Mouse (Mus musculus) heart, postnatal 0 days (tissue): ENCODE measurements at regions not wholly inside any gene's neighbourhood (a gene's known extent, or its start where the extent isn't known, plus 50 kb on each side); places are given as distances from the start of the nearest gene placed in this dataset.
A peak's percentile ranks its signal among the peaks of the same experiment; 100 is the strongest.
"Not testable (repeated sequence)": the region's sequence is repeated elsewhere in the genome, so short reads cannot be mapped to it uniquely, and the experiment has no call there.

Source experiments
- ATAC-seq: fragments of 200-750 bp; cut with Nextera tagmentation; 2 replicates; pipeline ENCODE4 v1.8.0; 2017; ENCODE audit warnings: low read depth, moderate number of reproducible peaks, moderate library complexity; ENCODE audit not compliant: insufficient read depth
- DNase-seq: peaks from one replicate; pipeline ENCODE4 v3.0.0-alpha.2; 2016; ENCODE audit warnings: low spot score
- H3K27ac ChIP-seq: fragments of 300-500 bp; sonication (generic); 2 replicates; pipeline ENCODE4 v1.5.1; 2014; ENCODE audit warnings: low read depth, mild to moderate bottlenecking
- H3K27me3 ChIP-seq: fragments of 300-500 bp; sonication (generic); 2 replicates; pipeline ENCODE4 v1.6.1; 2014; ENCODE audit warnings: low read length, mixed read lengths; ENCODE audit not compliant: control insufficient read depth, insufficient read depth
- H3K36me3 ChIP-seq: fragments of 300-500 bp; sonication (generic); replicated peaks from 2 replicates; pipeline ENCODE4 v1.6.1; 2014; ENCODE audit warnings: low read length, mixed read lengths; ENCODE audit not compliant: control insufficient read depth, insufficient read depth
- H3K4me1 ChIP-seq: fragments of 300-500 bp; sonication (generic); 2 replicates; pipeline ENCODE4 v1.6.1; 2014; ENCODE audit warnings: antibody characterized with exemption; ENCODE audit not compliant: control insufficient read depth, insufficient read depth
- H3K4me2 ChIP-seq: fragments of 300-500 bp; sonication (generic); 2 replicates; pipeline ENCODE4 v1.6.1; 2014; ENCODE audit warnings: low read depth, mild to moderate bottlenecking, low read length, moderate library complexity
- H3K4me3 ChIP-seq: fragments of 300-500 bp; sonication (generic); 2 replicates; pipeline ENCODE4 v1.5.1; 2014; ENCODE audit warnings: low read depth, low read length
- H3K9ac ChIP-seq: fragments of 300-500 bp; sonication (generic); replicated peaks from 2 replicates; pipeline ENCODE4 v1.6.1; 2014; ENCODE audit warnings: low read depth, low read length, mixed read lengths
- H3K9me3 ChIP-seq: fragments of 300-500 bp; sonication (generic); replicated peaks from 2 replicates; pipeline ENCODE4 v1.6.1; 2016; ENCODE audit warnings: low read length; ENCODE audit not compliant: control insufficient read depth
- CTCF ChIP-seq: IDR thresholded peaks from 2 replicates; pipeline ENCODE4 v1.5.1; 2016; ENCODE audit warnings: antibody characterized with exemption, control low read depth, low read depth
- EP300 ChIP-seq: IDR thresholded peaks from 2 replicates; pipeline ENCODE4 v1.6.1; 2016; ENCODE audit warnings: antibody characterized with exemption, low read depth
- WGBS: fragments of 180-500 bp; shearing (Covaris S2); extraction: QIAGEN DNeasy Blood & Tissue Kit; methylation state at CpG from one replicate; pipeline ENCODE4 v1.1.7; 2014; 5-methylcytosine and 5-hydroxymethylcytosine counted together

- H3K27me3 ChIP-seq, H3K4me2 ChIP-seq, H3K36me3 ChIP-seq, H3K27ac ChIP-seq, H3K4me3 ChIP-seq, H3K9ac ChIP-seq, H3K4me1 ChIP-seq, H3K9me3 ChIP-seq, ATAC-seq, DNase-seq: not testable (repeated sequence)
- WGBS, result 86% methylated on average over 5 of the region's 5 CpGs
Observed at GRCm38 (mm10) chr17:74138517-74138916, 90.8 kb upstream of the Srd5a2 start.

DNA sequence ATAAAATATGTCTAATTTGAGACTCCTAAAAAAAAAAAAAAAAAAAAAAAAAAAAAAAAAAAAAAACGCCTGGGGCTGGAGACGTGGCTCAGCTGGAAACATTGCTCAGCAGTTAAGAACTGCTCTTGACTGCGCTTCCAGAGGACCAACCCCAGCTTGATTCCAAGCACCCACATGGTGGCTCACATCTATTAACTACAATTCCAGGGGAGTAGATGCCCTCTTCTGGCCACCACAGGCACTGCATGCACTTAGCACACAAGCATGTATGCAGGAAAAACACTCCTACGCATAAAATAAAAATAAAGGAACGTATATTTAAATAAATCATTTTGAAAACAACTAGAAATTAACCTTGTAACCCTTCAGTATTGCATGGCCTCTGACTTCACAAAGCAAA is 87.3 kb upstream of the Srd5a2 start:
- WGBS, result 75% methylated on average over 5 of the region's 5 CpGs
- DNase-seq (no peak), ATAC-seq (no peak)
- TF ChIP-seq EP300 (no peak), CTCF (peak; percentile 23; the same call in 1 of the 2 replicates)
- no peaks in the 10 kb centered on the region for H3K9me3 ChIP-seq
- H3K9ac ChIP-seq, result no peak overlapping the region
- H3K36me3 ChIP-seq, result no peaks in the 10 kb centered on the region
- H3K4me3 ChIP-seq, result no peak overlapping the region
- H3K27ac ChIP-seq, result no peak overlapping the region
- no peaks in the 10 kb centered on the region for H3K27me3 ChIP-seq
- H3K4me2 ChIP-seq, result no peak overlapping the region
- H3K4me1 ChIP-seq, result no peaks in the 10 kb centered on the region

- Histone ChIP-seq H3K4me3 (no peak overlapping the region), H3K27me3 (no peaks in the 10 kb centered on the region), H3K9ac (no peak overlapping the region), H3K27ac (no peak overlapping the region), H3K9me3 (no peaks in the 10 kb centered on the region), H3K4me2 (no peak overlapping the region), H3K36me3 (no peaks in the 10 kb centered on the region), H3K4me1 (no peaks in the 10 kb centered on the region)
- TF ChIP-seq CTCF (no peak), EP300 (no peak)
- 68% methylated on average over 5 of the region's 5 CpGs for WGBS
- DNase-seq (no peak), ATAC-seq (no peak)
Observed at GRCm38 (mm10) chr17:74131534-74131933, 83.8 kb upstream of the Srd5a2 start.

DNA sequence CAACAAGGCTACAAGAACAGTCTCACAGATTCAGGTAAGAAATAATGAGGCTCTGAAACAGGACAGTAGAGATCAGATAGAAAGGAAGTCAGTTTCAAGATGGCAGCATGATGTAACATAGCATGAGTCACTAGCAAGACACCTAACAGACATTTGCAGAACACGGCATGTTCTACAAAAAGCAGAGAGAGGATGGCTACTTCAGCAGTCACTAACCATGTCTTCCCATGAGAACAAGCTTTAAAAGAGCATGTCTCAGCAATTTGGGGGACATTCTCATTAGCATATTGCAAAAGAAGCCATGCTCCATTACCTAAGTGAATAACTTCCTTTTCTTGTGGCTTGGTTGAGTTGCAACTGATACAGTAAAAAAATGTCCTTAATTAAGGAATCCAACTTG is 75.2 kb upstream of the Srd5a2 start:
- no peaks in the 10 kb centered on the region for H3K36me3 ChIP-seq
- DNase-seq (no peak), ATAC-seq (no peak)
- H3K4me3 ChIP-seq, result no peak overlapping the region
- no peak for TF ChIP-seq EP300
- no peak for TF ChIP-seq CTCF
- H3K4me2 ChIP-seq, result no peak overlapping the region
- H3K9ac ChIP-seq, result no peak overlapping the region
- H3K4me1 ChIP-seq, result no peaks in the 10 kb centered on the region
- H3K27ac ChIP-seq, result no peak overlapping the region
- WGBS, result 81% methylated on average over 1 of the region's 1 CpGs
- H3K27me3 ChIP-seq, result no peaks in the 10 kb centered on the region
- H3K9me3 ChIP-seq, result no peaks in the 10 kb centered on the region

DNA sequence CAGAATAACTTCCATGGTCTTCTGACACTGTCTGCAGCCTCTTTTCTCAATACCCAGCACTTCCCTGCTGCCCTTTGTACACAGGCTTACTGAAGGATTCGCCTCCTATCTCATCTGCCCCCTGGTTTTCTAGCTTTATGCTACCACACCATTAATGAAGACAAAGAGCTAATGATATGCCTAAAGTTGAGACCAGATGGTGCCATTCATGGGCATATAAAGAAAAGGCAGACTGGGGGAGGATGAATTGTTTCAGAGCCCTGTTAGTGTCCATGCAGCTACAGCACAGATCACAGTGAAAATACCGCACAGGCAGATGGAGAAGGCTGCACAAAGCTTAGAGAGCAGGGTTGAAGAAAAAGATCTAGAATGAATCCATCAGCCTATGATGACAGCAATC is 73.3 kb upstream of the Srd5a2 start:
- 73% methylated on average over 2 of the region's 2 CpGs for WGBS
- H3K36me3 ChIP-seq, result no peaks in the 10 kb centered on the region
- H3K4me3 ChIP-seq, result no peak overlapping the region
- ATAC-seq (no peak), DNase-seq (no peak)
- no peaks in the 10 kb centered on the region for H3K4me1 ChIP-seq
- no peaks in the 10 kb centered on the region for H3K27me3 ChIP-seq
- H3K9ac ChIP-seq, result no peak overlapping the region
- no peak overlapping the region for H3K4me2 ChIP-seq
- TF ChIP-seq CTCF, result no peak
- no peak for TF ChIP-seq EP300
- H3K27ac ChIP-seq, result no peak overlapping the region
- H3K9me3 ChIP-seq, result peaks cover 2% of the 10 kb centered on the region; the same call in 1 of the 2 replicates
